Mouse (Mus musculus) stomach, postnatal 0 days (tissue): ENCODE results near the gene Phb.

Experiments used
- CTCF ChIP-seq: IDR thresholded peaks from 2 replicates; pipeline ENCODE4 v1.5.1; 2016; ENCODE audit warnings: antibody characterized with exemption, low read depth, mild to moderate bottlenecking, moderate library complexity
- EP300 ChIP-seq: optimal IDR thresholded peaks from 2 replicates; pipeline ENCODE3; 2016; ENCODE audit warnings: antibody characterized with exemption

GRCm38 (mm10) chr11:95650001-95650400 is 16.8 kb upstream of the Phb start:
- TF ChIP-seq EP300 (no peak), CTCF (no peak)
